Mouse (Mus musculus): ENCODE data around the gene Wsb2. TPM values are rescaled to one million over a fixed set of nuclear protein-coding genes. Genes with fewer than 3 reads are reported as not detected.
"Not testable (repeated sequence)": the region's sequence is repeated elsewhere in the genome, so short reads cannot be mapped to it uniquely, and the experiment has no call there.

Wsb2 gene
- total and polyA plus RNA-seq, 3 experiments: 91.4 to 130 (median 101) TPM

- intact Hi-C loops (cut with DNase I): no loop called here
Observed at GRCm38 (mm10) chr5:117367206-117367605, 10.1 kb downstream of the Wsb2 start.

GRCm38 (mm10) chr5:117370592-117370991 is 13.5 kb downstream of the Wsb2 start:
- TF ChIP-seq CTCF (IDR thresholded peaks at IDR 0.05) (no peak), EP300 (IDR thresholded peaks at IDR 0.05; ENCODE audit: insufficient read depth, low read depth, low read length) (no peak), POLR2A (IDR thresholded peaks at IDR 0.05; ENCODE audit: insufficient read depth, low read depth, low read length) (no peak)
- H3K4me1 ChIP-seq (ENCODE audit: control insufficient read depth, insufficient read depth, low read length): peaks cover 7% of the 10 kb centered on the region; the same call in 1 of the 2 replicates
- H3K27ac ChIP-seq: no peak overlapping the region
- intact Hi-C loops (cut with DNase I): no loop called here
- 39% methylated on average over 10 of the region's 10 CpGs for WGBS
- H3K36me3 ChIP-seq (ENCODE audit: control insufficient read depth, insufficient read depth, low read length): no peaks in the 10 kb centered on the region
- no peaks in the 10 kb centered on the region for H3K27me3 ChIP-seq (ENCODE audit: control insufficient read depth, insufficient read depth, low read length)
- no peak overlapping the region for H3K4me3 ChIP-seq
- DNase-seq: no peak
- peaks cover 6% of the 10 kb centered on the region; the same call in 1 of the 2 replicates for H3K79me2 ChIP-seq (replicated peaks; ENCODE audit: control insufficient read depth, insufficient read depth, low read length)
- no peak overlapping the region for H3K9ac ChIP-seq (ENCODE audit: low read depth, low read length)

More at GRCm38 (mm10) chr5:117367206-117367605, 10.1 kb downstream of the Wsb2 start:
- no peak for DNase-seq
- H3K4me3 ChIP-seq: no peak overlapping the region
- peaks cover 21% of the 10 kb centered on the region for H3K4me1 ChIP-seq (ENCODE audit: control insufficient read depth, insufficient read depth, low read length)
- H3K27me3 ChIP-seq (ENCODE audit: control insufficient read depth, insufficient read depth, low read length): no peaks in the 10 kb centered on the region
- no peak overlapping the region for H3K27ac ChIP-seq
- H3K9ac ChIP-seq (ENCODE audit: low read depth, low read length): no peak overlapping the region
- TF ChIP-seq EP300 (IDR thresholded peaks at IDR 0.05; ENCODE audit: insufficient read depth, low read depth, low read length) (no peak), CTCF (IDR thresholded peaks at IDR 0.05) (no peak), POLR2A (IDR thresholded peaks at IDR 0.05; ENCODE audit: insufficient read depth, low read depth, low read length) (no peak)
- peaks cover 4% of the 10 kb centered on the region; the same call in 1 of the 2 replicates for H3K36me3 ChIP-seq (ENCODE audit: control insufficient read depth, insufficient read depth, low read length)
- peaks cover 7% of the 10 kb centered on the region for H3K79me2 ChIP-seq (replicated peaks; ENCODE audit: control insufficient read depth, insufficient read depth, low read length)
- 38% methylated on average over 8 of the region's 8 CpGs for WGBS

- Histone ChIP-seq H3K4me1 (ENCODE audit: control insufficient read depth, insufficient read depth, low read length) (peaks cover 4% of the 10 kb centered on the region; the same call in 1 of the 2 replicates), H3K9ac (ENCODE audit: low read depth, low read length) (no peak overlapping the region), H3K4me3 (no peak overlapping the region), H3K36me3 (ENCODE audit: control insufficient read depth, insufficient read depth, low read length) (no peaks in the 10 kb centered on the region), H3K27ac (no peak overlapping the region), H3K27me3 (ENCODE audit: control insufficient read depth, insufficient read depth, low read length) (no peaks in the 10 kb centered on the region), H3K79me2 (replicated peaks; ENCODE audit: control insufficient read depth, insufficient read depth, low read length) (0 out of 2 replicates have a peak, but pooled peaks cover 1% of the 10 kb centered on the region)
- 91% methylated on average over 9 of the region's 9 CpGs for WGBS
- TF ChIP-seq EP300 (IDR thresholded peaks at IDR 0.05; ENCODE audit: insufficient read depth, low read depth, low read length) (no peak), POLR2A (IDR thresholded peaks at IDR 0.05; ENCODE audit: insufficient read depth, low read depth, low read length) (no peak), CTCF (IDR thresholded peaks at IDR 0.05) (no peak)
- intact Hi-C loops (cut with DNase I): no loop called here
- no peak for DNase-seq
Observed at GRCm38 (mm10) chr5:117373418-117373817, 16.3 kb downstream of the Wsb2 start.

- Histone ChIP-seq H3K9ac (ENCODE audit: low read depth, low read length) (no peak overlapping the region), H3K27ac (no peak overlapping the region), H3K36me3 (ENCODE audit: control insufficient read depth, insufficient read depth, low read length) (no peaks in the 10 kb centered on the region), H3K27me3 (ENCODE audit: control insufficient read depth, insufficient read depth, low read length) (no peaks in the 10 kb centered on the region), H3K4me1 (ENCODE audit: control insufficient read depth, insufficient read depth, low read length) (peaks cover 4% of the 10 kb centered on the region; the same call in 1 of the 2 replicates), H3K4me3 (no peak overlapping the region), H3K79me2 (replicated peaks; ENCODE audit: control insufficient read depth, insufficient read depth, low read length) (no peaks in the 10 kb centered on the region)
- no peak for DNase-seq
- intact Hi-C loops (cut with DNase I): no loop called here
- 83% methylated on average over 7 of the region's 7 CpGs for WGBS
- TF ChIP-seq POLR2A (IDR thresholded peaks at IDR 0.05; ENCODE audit: insufficient read depth, low read depth, low read length): no peak
- no peak for TF ChIP-seq EP300 (IDR thresholded peaks at IDR 0.05; ENCODE audit: insufficient read depth, low read depth, low read length)
- no peak for TF ChIP-seq CTCF (IDR thresholded peaks at IDR 0.05)
Observed at GRCm38 (mm10) chr5:117374372-117375049, 17.4 kb downstream of the Wsb2 start.

- TF ChIP-seq CTCF (IDR thresholded peaks at IDR 0.05): no peak
- no peak for TF ChIP-seq POLR2A (IDR thresholded peaks at IDR 0.05; ENCODE audit: insufficient read depth, low read depth, low read length)
- no peak for TF ChIP-seq EP300 (IDR thresholded peaks at IDR 0.05; ENCODE audit: insufficient read depth, low read depth, low read length)
- no peaks in the 10 kb centered on the region for H3K27me3 ChIP-seq (ENCODE audit: control insufficient read depth, insufficient read depth, low read length)
- H3K36me3 ChIP-seq (ENCODE audit: control insufficient read depth, insufficient read depth, low read length): no peaks in the 10 kb centered on the region
- DNase-seq: no peak
- H3K4me3 ChIP-seq: no peak overlapping the region
- 74% methylated on average over 11 of the region's 11 CpGs for WGBS
- H3K4me1 ChIP-seq (ENCODE audit: control insufficient read depth, insufficient read depth, low read length): no peaks in the 10 kb centered on the region
- intact Hi-C loops (cut with DNase I): no loop called here
- no peak overlapping the region for H3K9ac ChIP-seq (ENCODE audit: low read depth, low read length)
- no peaks in the 10 kb centered on the region for H3K79me2 ChIP-seq (replicated peaks; ENCODE audit: control insufficient read depth, insufficient read depth, low read length)
- H3K27ac ChIP-seq: no peak overlapping the region
Observed at GRCm38 (mm10) chr5:117376331-117376761, 19.2 kb downstream of the Wsb2 start.

GRCm38 (mm10) chr5:117377731-117378130 is 20.6 kb downstream of the Wsb2 start:
- H3K36me3 ChIP-seq (ENCODE audit: control insufficient read depth, insufficient read depth, low read length); H3K4me3 ChIP-seq: not testable (repeated sequence)
- 83% methylated on average over 14 of the region's 14 CpGs for WGBS

More at GRCm38 (mm10) chr5:117377731-117378130, 20.6 kb downstream of the Wsb2 start:
- H3K27me3 ChIP-seq (ENCODE audit: control insufficient read depth, insufficient read depth, low read length); DNase-seq; H3K9ac ChIP-seq (ENCODE audit: low read depth, low read length); H3K4me1 ChIP-seq (ENCODE audit: control insufficient read depth, insufficient read depth, low read length); H3K79me2 ChIP-seq (replicated peaks; ENCODE audit: control insufficient read depth, insufficient read depth, low read length); intact Hi-C loops (cut with DNase I); H3K27ac ChIP-seq: not testable (repeated sequence)

Measured in heart, adult 2 months (tissue).